Mouse (Mus musculus): ENCODE measurements at regions not wholly inside any gene's neighbourhood (a gene's known extent, or its start where the extent isn't known, plus 50 kb on each side); places are given as distances from the start of the nearest gene placed in this dataset.
"Not testable (repeated sequence)": the region's sequence is repeated elsewhere in the genome, so short reads cannot be mapped to it uniquely, and the experiment has no call there.

DNA sequence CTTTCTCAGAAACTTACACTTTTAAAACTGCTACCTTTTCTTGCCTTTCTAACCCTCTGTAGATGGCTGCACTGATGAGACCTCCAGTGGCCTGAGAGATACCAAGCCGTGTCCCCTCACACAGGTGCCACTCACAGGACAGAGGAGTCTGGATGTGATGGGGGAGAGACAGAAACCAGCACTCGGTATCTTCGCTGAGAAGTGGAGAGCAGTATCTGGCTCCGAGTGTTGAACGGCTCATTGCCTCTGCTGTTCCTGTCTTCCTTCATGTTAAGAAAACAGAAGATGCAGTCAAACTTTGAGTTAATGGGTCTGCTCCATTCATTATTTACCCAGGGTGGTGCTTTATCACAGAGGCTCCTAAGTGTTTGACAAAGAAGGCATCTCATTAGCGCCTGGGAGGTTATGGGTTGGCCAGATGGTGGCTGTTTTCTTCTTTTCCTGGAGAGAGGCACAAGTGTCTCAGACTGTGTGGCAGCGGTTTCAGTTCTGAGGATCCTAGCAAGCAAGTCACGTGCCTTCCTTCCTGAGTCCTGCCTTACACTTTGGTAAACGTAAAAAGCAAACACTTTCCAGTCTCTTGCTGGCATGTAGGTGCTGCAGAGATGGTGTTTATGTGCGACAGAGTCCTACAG, 248.6 kb downstream of the Sec16b start:
- no peak for DNase-seq (ENCODE audit: low spot score in 2 of 2)

DNA sequence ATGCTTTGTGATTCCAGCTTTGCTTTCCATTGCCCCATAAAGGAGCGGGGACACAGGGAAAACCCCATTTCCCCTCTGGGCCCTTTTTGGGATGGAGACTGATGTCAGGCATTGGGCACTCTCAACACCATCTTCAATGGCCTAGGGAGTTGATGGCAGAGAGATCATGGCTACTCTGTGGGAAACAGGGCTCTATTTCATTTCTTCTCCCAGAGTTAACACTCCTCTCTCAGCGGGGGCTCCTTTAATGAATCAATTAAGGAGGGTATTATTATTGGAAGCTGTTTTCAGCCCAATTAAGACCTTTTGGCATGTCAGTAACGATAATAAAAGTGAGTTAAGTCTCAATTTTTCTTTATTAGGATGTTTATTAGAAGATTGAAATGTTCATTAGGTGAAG, 250.4 kb downstream of the Sec16b start:
- no peak for DNase-seq (ENCODE audit: low spot score in 2 of 2)

GRCm38 (mm10) chr1:157758337-157758736, 251.8 kb downstream of the Sec16b start:
- DNase-seq (ENCODE audit: low spot score in 2 of 2), result no peak

GRCm38 (mm10) chr1:157768201-157768600, 261.7 kb downstream of the Sec16b start:
- DNase-seq (ENCODE audit: low spot score in 2 of 2), result no peak

GRCm38 (mm10) chr1:157797711-157798110, 291.2 kb downstream of the Sec16b start:
- DNase-seq (ENCODE audit: low spot score in 2 of 2), result no peak

DNA sequence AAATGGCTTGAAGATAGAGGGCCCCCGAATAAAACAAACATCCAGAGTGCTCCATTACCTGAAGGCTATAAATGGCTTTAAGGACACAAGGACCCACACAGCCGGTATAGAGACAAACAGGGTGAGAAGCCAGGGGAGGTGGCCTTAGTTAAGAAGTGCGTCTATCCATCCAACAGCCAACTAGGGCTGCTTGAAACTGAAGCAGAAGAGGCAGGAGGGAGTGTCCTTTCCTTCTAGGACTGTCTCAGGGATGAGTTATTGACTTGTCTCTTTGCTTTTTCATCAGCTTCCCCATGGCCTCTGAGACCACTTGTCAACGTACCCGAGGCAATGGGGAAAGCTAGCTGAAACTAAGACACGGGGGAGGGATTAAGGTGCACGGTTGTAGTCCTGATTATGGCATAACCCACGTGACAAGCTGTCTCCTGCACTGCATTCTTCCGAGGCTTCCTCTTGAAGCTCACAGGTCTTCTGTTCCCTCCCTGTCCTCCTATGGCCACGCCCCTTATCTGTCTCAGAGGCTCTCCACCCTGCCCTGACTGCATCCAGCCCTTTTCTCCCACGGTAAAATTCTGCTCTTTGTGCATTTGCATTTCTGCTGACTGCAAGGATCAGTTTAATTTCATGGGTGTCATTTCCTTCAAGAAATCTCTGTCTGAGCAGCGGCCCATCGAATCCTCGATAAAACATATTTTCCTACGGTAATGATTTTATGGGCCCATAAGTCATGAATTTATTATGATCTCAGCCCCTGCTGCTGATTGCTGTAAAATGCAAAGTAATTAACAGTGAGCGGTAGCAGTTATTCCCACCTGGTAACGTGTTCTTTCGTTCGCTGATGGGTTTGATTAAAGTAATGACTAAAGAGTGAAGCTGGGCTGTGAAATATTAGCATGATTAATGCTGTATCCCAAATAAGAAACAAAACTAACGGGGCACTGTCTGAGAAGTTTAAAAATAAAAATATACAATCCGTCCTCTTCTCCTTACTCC, 292.3 kb downstream of the Sec16b start:
- no peak for DNase-seq (ENCODE audit: low spot score in 2 of 2)

DNA sequence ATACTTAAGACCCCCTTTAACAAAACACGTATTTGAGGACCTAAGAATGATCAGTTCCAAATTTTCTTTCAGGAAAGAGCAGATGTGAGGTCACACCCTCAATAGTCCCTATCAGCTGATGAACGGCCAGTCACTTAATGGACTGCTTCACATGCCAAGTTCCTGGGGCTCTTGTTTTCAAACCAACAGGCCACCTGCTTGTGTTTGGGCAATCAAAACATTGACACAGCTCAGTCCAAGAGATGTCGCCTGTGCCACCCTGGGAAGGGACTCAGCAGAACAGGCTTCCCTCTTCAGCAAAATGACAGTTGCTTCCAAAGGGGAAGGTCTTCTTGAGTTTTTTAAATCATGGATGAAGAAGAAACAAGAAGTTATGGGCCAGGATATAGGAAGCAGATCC, 294.6 kb downstream of the Sec16b start:
- no peak for DNase-seq (ENCODE audit: low spot score in 2 of 2)

DNA sequence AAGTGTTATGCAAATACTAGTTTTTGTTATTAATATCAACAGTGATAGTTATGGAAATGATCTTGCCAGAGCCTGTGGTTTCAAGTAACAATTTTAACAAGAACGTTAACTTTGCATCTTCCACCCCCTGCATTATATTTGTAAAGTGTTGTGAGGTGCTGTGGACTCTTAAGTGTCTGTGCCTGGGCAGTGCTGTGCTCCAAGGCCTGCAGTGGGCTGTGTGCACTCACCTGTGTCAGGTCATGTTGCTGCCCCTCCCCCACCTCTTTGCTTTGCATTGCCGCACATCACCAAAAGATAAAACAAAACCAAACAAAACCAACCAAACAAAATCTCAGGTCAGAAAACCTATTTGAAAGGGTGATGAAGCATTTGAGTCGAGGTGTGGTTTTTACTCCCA, 297.7 kb downstream of the Sec16b start:
- DNase-seq (ENCODE audit: low spot score in 2 of 2), result no peak

DNA sequence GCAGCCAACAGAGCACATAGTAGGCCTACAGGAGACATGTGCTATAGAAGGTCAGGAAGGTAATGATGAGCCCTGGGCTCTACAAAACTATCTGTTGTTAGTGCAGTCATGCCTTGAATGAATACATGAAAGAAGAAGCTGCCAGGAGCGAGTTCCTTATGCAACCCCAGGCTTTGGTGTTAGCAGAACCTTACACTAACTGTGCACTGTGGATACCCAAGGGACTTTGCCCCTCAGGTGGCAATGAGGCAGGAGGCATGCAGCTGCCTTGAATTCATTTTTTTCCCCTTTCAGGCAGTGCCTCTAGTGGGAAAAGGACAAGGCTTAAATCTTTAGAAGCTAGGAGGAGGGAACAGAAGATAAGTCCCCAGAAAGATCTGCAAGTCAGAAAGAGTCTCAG, 299.8 kb downstream of the Sec16b start:
- DNase-seq (ENCODE audit: low spot score in 2 of 2), result no peak

GRCm38 (mm10) chr1:157809674-157810471, 303.3 kb downstream of the Sec16b start:
- no peak for DNase-seq (ENCODE audit: low spot score in 2 of 2)

GRCm38 (mm10) chr1:157810657-157811056, 304.1 kb downstream of the Sec16b start:
- DNase-seq (ENCODE audit: low spot score in 2 of 2), result no peak

DNA sequence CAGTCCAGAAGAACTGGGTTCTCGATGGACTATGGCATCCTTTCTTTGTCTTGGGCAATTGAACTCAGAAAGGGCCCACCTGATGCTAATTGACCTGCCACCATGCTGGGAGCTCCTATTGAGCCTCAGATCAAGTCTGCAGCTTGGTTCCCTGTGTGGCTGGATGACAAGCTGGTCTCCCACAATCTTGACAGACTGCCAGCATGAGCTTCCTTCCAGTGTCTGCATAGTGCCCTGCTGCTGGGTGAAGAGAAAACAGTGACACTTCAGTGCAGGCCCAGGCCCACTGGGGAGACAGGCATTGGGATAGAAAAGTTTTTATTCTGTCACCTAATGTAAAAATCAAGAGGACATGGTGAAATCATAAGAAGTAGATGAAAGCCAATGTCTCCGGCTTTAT, 321.4 kb downstream of the Sec16b start:
- DNase-seq (ENCODE audit: low spot score in 2 of 2), result peak in 1 of 2 experiments; percentile 37

GRCm38 (mm10) chr1:157831511-157831910, 325.0 kb downstream of the Sec16b start:
- peak in 1 of 2 experiments; percentile 12 for DNase-seq (ENCODE audit: low spot score in 2 of 2)

DNA sequence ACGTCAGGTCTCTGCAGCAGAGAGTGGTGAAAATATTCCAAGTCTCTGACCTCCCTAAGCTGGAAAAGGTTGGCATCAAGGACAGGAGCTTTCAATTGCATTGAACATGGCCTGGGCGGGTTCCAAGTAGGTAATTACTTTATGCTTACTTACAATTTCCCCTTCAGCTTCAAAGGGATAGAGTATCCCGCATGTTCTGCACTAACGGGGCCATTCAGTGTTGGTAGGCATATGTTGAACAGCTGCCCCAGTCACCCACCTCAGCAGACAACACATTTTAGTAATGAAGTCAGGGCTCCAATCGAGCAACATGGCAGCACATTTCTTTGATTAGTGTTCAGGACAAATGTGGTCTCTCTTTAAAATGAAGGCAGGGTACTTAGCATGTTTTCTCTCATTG, 366.2 kb downstream of the Sec16b start:
- DNase-seq (ENCODE audit: low spot score in 2 of 2), result no peak

DNA sequence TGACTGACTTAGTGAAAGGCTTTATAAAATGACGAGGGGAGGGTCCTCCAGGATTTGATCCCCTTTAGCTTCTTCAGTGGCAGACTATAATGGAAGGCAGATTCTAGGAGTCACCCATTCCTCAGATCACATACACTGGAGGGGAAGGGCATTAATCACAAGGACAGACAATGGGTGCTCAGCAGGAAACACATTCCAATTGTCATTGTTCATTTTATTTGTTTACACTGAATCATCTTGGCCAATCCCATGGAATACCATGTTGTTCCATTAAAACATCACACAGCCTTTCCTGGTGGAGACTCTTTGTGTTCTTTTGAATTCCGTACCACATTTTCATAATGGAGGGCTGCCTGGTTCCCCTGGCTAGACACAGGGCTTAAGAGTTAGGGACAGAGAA, 368.5 kb downstream of the Sec16b start:
- DNase-seq (ENCODE audit: low spot score in 2 of 2), result no peak

DNA sequence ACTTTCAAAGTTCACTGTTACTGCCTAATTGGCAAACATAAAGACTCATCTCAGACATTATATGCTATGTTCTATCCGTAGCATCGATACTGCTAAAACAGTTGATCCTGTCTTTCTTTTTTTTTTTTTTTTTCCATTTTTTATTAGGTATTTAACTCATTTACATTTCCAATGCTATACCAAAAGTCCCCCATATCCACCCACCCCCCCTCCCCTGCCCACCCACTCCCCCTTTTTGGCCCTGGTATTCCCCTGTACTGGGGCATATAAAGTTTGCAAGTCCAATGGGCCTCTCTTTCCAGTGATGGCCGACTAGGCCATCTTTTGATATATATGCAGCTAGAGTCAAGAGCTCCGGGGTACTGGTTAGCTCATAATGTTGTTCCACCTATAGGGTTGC, 370.6 kb downstream of the Sec16b start:
- DNase-seq (ENCODE audit: low spot score in 2 of 2), result not testable (repeated sequence)

- no peak for DNase-seq (ENCODE audit: low spot score in 2 of 2)
Observed at GRCm38 (mm10) chr1:157887146-157887545, 380.6 kb downstream of the Sec16b start.

GRCm38 (mm10) chr1:157888573-157888972, 382.0 kb downstream of the Sec16b start:
- no peak for DNase-seq (ENCODE audit: low spot score in 2 of 2)

DNA sequence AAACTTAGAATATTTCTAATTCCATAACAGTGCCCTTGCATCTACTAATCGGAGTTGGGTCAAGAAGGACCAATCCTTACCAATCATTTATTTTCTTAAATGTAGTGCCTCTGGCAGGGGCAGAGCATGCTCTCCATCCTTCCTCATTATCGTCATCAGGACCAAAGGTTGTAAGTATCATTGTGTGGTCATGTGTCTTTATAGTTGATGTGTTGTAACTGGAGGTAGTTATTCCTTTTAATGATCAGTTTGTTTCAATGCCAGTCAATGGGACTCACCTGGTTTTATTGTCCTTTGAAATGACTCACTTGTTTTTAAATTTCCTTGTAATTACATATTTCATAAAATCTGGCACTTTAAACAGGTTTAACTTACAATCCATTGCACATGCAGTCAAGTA, 399.6 kb downstream of the Sec16b start:
- no peak for DNase-seq (ENCODE audit: low spot score in 2 of 2)

GRCm38 (mm10) chr1:157937800-157938348, 418.3 kb downstream of the Brinp2 start:
- DNase-seq (ENCODE audit: low spot score in 2 of 2), result no peak

GRCm38 (mm10) chr1:157939516-157939915, 416.6 kb downstream of the Brinp2 start:
- no peak for DNase-seq (ENCODE audit: low spot score in 2 of 2)

DNA sequence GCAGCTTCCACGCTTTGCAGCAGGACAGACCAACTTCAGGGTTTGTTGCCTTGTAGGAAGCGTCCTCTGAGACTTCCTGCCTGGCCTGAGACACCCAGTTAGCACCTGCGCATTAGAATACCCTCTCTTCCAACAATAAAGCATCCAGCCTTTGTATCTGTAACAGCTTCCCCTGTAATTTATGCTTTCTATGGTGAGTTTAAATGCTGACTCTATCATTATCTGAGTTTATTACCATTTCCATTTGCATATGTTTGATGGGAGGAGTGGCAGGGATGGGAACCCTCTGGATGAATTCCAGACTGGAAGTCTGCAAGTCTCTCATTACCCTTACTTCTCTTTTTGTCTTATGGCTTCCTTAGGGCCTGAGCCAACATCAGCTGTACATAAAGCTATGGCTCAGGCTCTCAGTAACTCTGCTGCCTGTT, 415.8 kb downstream of the Brinp2 start:
- no peak for DNase-seq (ENCODE audit: low spot score in 2 of 2)
